Mouse (Mus musculus): ENCODE data around the gene Klhl2. TPM values are rescaled to one million over a fixed set of nuclear protein-coding genes. Genes with fewer than 3 reads are reported as not detected.
A peak's percentile ranks its signal among the peaks of the same experiment; 100 is the strongest.

Klhl2 gene
- polyA plus RNA-seq, 1 experiment: 2.5 TPM

DNA sequence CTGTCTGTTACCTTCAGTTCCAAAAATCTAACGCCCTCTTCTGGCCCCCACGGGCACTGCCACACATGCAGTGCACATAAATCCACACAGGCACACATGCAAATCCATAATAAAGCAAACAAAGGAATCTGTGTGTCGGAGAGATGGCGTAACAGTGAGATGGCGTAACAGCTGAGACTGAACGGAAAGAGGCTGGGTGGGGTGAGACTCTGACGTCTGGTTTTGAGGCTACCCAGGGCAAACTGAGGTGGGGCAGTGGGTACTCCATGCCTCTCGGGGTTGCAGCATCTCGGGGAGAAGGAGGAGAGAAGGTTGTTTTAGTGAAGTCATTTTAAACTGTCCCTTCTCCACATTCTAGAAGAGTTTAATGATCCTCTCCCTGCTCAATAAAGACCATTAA is 20.4 kb downstream of the Klhl2 start:
- Histone ChIP-seq H3K27ac (ENCODE audit: control insufficient read depth, insufficient read depth, low read depth, low read length) (no peak overlapping the region), H3K4me1 (ENCODE audit: control insufficient read depth, insufficient read depth, low read length) (no peaks in the 10 kb centered on the region), H3K36me3 (ENCODE audit: control insufficient read depth, insufficient read depth, low read length) (no peaks in the 10 kb centered on the region), H3K27me3 (ENCODE audit: control insufficient read depth, insufficient read depth, low read length) (no peaks in the 10 kb centered on the region), H3K4me3 (ENCODE audit: control insufficient read depth, low read depth, low read length) (no peak overlapping the region)
- TF ChIP-seq POLR2A (IDR thresholded peaks at IDR 0.05; ENCODE audit: control insufficient read depth, low read depth, low read length): no peak
- no peak for TF ChIP-seq CTCF (IDR thresholded peaks at IDR 0.05; ENCODE audit: control insufficient read depth, insufficient read depth, insufficient replicate concordance, low read depth, low read length)

- H3K27ac ChIP-seq (ENCODE audit: control insufficient read depth, insufficient read depth, low read depth, low read length): no peak overlapping the region
- H3K4me1 ChIP-seq (ENCODE audit: control insufficient read depth, insufficient read depth, low read length): no peaks in the 10 kb centered on the region
- H3K4me3 ChIP-seq (ENCODE audit: control insufficient read depth, low read depth, low read length): no peak overlapping the region
- no peak for TF ChIP-seq CTCF (IDR thresholded peaks at IDR 0.05; ENCODE audit: control insufficient read depth, insufficient read depth, insufficient replicate concordance, low read depth, low read length)
- TF ChIP-seq POLR2A (IDR thresholded peaks at IDR 0.05; ENCODE audit: control insufficient read depth, low read depth, low read length): no peak
- no peaks in the 10 kb centered on the region for H3K36me3 ChIP-seq (ENCODE audit: control insufficient read depth, insufficient read depth, low read length)
- H3K27me3 ChIP-seq (ENCODE audit: control insufficient read depth, insufficient read depth, low read length): no peaks in the 10 kb centered on the region
Observed at GRCm38 (mm10) chr8:64828466-64828865, 21.4 kb downstream of the Klhl2 start.

- TF ChIP-seq POLR2A (IDR thresholded peaks at IDR 0.05; ENCODE audit: control insufficient read depth, low read depth, low read length) (no peak), CTCF (IDR thresholded peaks at IDR 0.05; ENCODE audit: control insufficient read depth, insufficient read depth, insufficient replicate concordance, low read depth, low read length) (no peak)
- Histone ChIP-seq H3K4me3 (ENCODE audit: control insufficient read depth, low read depth, low read length) (0 out of 2 replicates have a peak overlapping the region, but pooled peaks have one; percentile 0), H3K27me3 (ENCODE audit: control insufficient read depth, insufficient read depth, low read length) (no peaks in the 10 kb centered on the region), H3K27ac (ENCODE audit: control insufficient read depth, insufficient read depth, low read depth, low read length) (no peak overlapping the region), H3K4me1 (ENCODE audit: control insufficient read depth, insufficient read depth, low read length) (no peaks in the 10 kb centered on the region), H3K36me3 (ENCODE audit: control insufficient read depth, insufficient read depth, low read length) (no peaks in the 10 kb centered on the region)
Observed at GRCm38 (mm10) chr8:64827356-64827755, 22.5 kb downstream of the Klhl2 start.

DNA sequence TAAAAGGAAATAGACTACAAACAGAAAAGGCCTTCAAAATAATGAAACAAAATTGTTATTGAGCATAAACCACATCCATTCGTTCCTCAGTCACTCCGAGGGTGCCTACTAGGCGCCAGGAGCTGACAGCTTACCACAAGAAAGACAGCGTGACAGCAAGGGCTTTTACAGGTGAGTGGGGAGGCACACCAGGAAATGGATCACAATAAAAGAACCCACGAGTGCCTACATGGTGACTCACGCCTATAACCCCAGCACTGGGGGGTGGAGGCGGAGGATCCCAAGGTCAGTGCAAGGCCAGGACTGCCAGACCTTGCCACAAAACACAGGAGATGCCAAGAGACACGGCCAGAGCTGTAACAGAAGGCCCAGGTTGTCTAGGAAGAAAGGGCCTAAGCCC is 23.4 kb downstream of the Klhl2 start:
- no peaks in the 10 kb centered on the region for H3K36me3 ChIP-seq (ENCODE audit: control insufficient read depth, insufficient read depth, low read length)
- no peaks in the 10 kb centered on the region for H3K4me1 ChIP-seq (ENCODE audit: control insufficient read depth, insufficient read depth, low read length)
- H3K4me3 ChIP-seq (ENCODE audit: control insufficient read depth, low read depth, low read length): no peak overlapping the region
- no peaks in the 10 kb centered on the region for H3K27me3 ChIP-seq (ENCODE audit: control insufficient read depth, insufficient read depth, low read length)
- H3K27ac ChIP-seq (ENCODE audit: control insufficient read depth, insufficient read depth, low read depth, low read length): no peak overlapping the region
- TF ChIP-seq CTCF (IDR thresholded peaks at IDR 0.05; ENCODE audit: control insufficient read depth, insufficient read depth, insufficient replicate concordance, low read depth, low read length) (no peak), POLR2A (IDR thresholded peaks at IDR 0.05; ENCODE audit: control insufficient read depth, low read depth, low read length) (no peak)

DNA sequence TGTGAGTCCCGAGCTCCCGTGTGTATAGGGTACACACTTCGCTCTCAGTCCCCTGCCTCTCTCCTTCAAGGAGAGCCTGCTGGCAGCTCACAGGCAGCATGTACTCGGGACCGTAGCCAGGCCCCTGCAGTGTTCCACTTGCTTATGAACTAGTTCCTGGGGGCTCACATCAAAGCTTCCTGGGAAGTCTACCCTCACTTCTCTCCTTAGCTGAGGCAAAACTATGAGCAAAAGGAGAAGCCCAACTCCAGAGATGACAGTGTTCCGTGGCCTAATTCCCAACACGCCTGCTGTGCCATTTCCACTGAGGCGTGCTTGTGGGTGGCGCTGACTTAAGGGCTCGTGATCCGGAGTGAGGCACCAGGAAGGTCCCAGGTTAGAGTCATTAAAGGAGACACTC is 25.9 kb downstream of the Klhl2 start:
- no peak overlapping the region for H3K27ac ChIP-seq (ENCODE audit: control insufficient read depth, insufficient read depth, low read depth, low read length)
- TF ChIP-seq POLR2A (IDR thresholded peaks at IDR 0.05; ENCODE audit: control insufficient read depth, low read depth, low read length) (no peak), CTCF (IDR thresholded peaks at IDR 0.05; ENCODE audit: control insufficient read depth, insufficient read depth, insufficient replicate concordance, low read depth, low read length) (no peak)
- no peak overlapping the region for H3K4me3 ChIP-seq (ENCODE audit: control insufficient read depth, low read depth, low read length)
- no peaks in the 10 kb centered on the region for H3K4me1 ChIP-seq (ENCODE audit: control insufficient read depth, insufficient read depth, low read length)
- no peaks in the 10 kb centered on the region for H3K27me3 ChIP-seq (ENCODE audit: control insufficient read depth, insufficient read depth, low read length)
- no peaks in the 10 kb centered on the region for H3K36me3 ChIP-seq (ENCODE audit: control insufficient read depth, insufficient read depth, low read length)

- Histone ChIP-seq H3K36me3 (ENCODE audit: control insufficient read depth, insufficient read depth, low read length) (no peaks in the 10 kb centered on the region), H3K27ac (ENCODE audit: control insufficient read depth, insufficient read depth, low read depth, low read length) (no peak overlapping the region), H3K27me3 (ENCODE audit: control insufficient read depth, insufficient read depth, low read length) (no peaks in the 10 kb centered on the region), H3K4me3 (ENCODE audit: control insufficient read depth, low read depth, low read length) (no peak overlapping the region), H3K4me1 (ENCODE audit: control insufficient read depth, insufficient read depth, low read length) (no peaks in the 10 kb centered on the region)
- TF ChIP-seq POLR2A (IDR thresholded peaks at IDR 0.05; ENCODE audit: control insufficient read depth, low read depth, low read length): no peak
- TF ChIP-seq CTCF (IDR thresholded peaks at IDR 0.05; ENCODE audit: control insufficient read depth, insufficient read depth, insufficient replicate concordance, low read depth, low read length): no peak
Observed at GRCm38 (mm10) chr8:64820940-64821339, 28.9 kb downstream of the Klhl2 start.

- no peaks in the 10 kb centered on the region for H3K4me1 ChIP-seq (ENCODE audit: control insufficient read depth, insufficient read depth, low read length)
- H3K27ac ChIP-seq (ENCODE audit: control insufficient read depth, insufficient read depth, low read depth, low read length): no peak overlapping the region
- no peaks in the 10 kb centered on the region for H3K27me3 ChIP-seq (ENCODE audit: control insufficient read depth, insufficient read depth, low read length)
- no peak overlapping the region for H3K4me3 ChIP-seq (ENCODE audit: control insufficient read depth, low read depth, low read length)
- H3K36me3 ChIP-seq (ENCODE audit: control insufficient read depth, insufficient read depth, low read length): no peaks in the 10 kb centered on the region
- TF ChIP-seq POLR2A (IDR thresholded peaks at IDR 0.05; ENCODE audit: control insufficient read depth, low read depth, low read length) (no peak), CTCF (IDR thresholded peaks at IDR 0.05; ENCODE audit: control insufficient read depth, insufficient read depth, insufficient replicate concordance, low read depth, low read length) (no peak)
Observed at GRCm38 (mm10) chr8:64811790-64812189, 38.0 kb downstream of the Klhl2 start.

GRCm38 (mm10) chr8:64811083-64811482 is 38.7 kb downstream of the Klhl2 start:
- no peak overlapping the region for H3K27ac ChIP-seq (ENCODE audit: control insufficient read depth, insufficient read depth, low read depth, low read length)
- no peaks in the 10 kb centered on the region for H3K4me1 ChIP-seq (ENCODE audit: control insufficient read depth, insufficient read depth, low read length)
- H3K27me3 ChIP-seq (ENCODE audit: control insufficient read depth, insufficient read depth, low read length): no peaks in the 10 kb centered on the region
- TF ChIP-seq CTCF (IDR thresholded peaks at IDR 0.05; ENCODE audit: control insufficient read depth, insufficient read depth, insufficient replicate concordance, low read depth, low read length) (no peak), POLR2A (IDR thresholded peaks at IDR 0.05; ENCODE audit: control insufficient read depth, low read depth, low read length) (no peak)
- no peak overlapping the region for H3K4me3 ChIP-seq (ENCODE audit: control insufficient read depth, low read depth, low read length)
- H3K36me3 ChIP-seq (ENCODE audit: control insufficient read depth, insufficient read depth, low read length): no peaks in the 10 kb centered on the region

All from testis, adult 2 months (tissue).